Mouse (Mus musculus) adrenal gland, adult 10 weeks (tissue): ENCODE results near the gene Gm7714. TPM values are rescaled to one million over a fixed set of nuclear protein-coding genes. Genes with fewer than 3 reads are reported as not detected.

ENCODE experiments used
- polyA plus RNA-seq: library from polyadenylated mRNA; stranded (reverse); fragments of 350-450 nt; fragmentation: Illumina TruSeq; extraction: RNeasy Lipid Tissue Mini Kit (QIAGEN cat#74804); gene quantifications from one replicate; pipeline ENCODE4 v1.2.3, GENCODE M21; 2014; ENCODE audit warnings: low read depth, low replicate concordance

The Gm7714 gene
- not detected for polyA plus RNA-seq

GRCm38 (mm10) chr5:88268619-88269018, at the start of gene Gm7714:
Gm7714 (plus strand) TSS chr5:88268919.

GRCm38 (mm10) chr5:88317012-88317411, 48.3 kb downstream of the Gm7714 start, which contains the start of gene Prol1:
Prol1 (plus strand) TSS chr5:88317312.

Other genes with a start within 250 kb of the Gm7714 start
- not detected for gene Smr2, start 182.4 kb upstream of the Gm7714 start, polyA plus RNA-seq
- gene Gm11116, start 157.4 kb upstream of the Gm7714 start, polyA plus RNA-seq, result not detected
- not detected for gene Gm11115, start 114.8 kb upstream of the Gm7714 start, polyA plus RNA-seq
- gene Prol1, start 48.4 kb downstream of the Gm7714 start, polyA plus RNA-seq, result not detected
- not detected for gene Amtn, start 107.2 kb downstream of the Gm7714 start, polyA plus RNA-seq
- not detected for gene Ambn, start 187.1 kb downstream of the Gm7714 start, polyA plus RNA-seq
- not detected for gene Enam, start 219.1 kb downstream of the Gm7714 start, polyA plus RNA-seq